Mouse (Mus musculus) megakaryocyte progenitor cell, adult 5-6 weeks (primary cell): ENCODE results near the gene Hoxa3. TPM values are rescaled to one million over a fixed set of nuclear protein-coding genes. Genes with fewer than 3 reads are reported as not detected.

ENCODE experiments used
- ATAC-seq: replicated peaks from 2 replicates; pipeline ENCODE4 v1.8.0; 2016; ENCODE audit warnings: mild to moderate bottlenecking, moderate TSS enrichment, inconsistent platforms; ENCODE audit not compliant: poor library complexity
- total RNA-seq, 2 experiments: library from RNA; stranded (forward) in 1 of 2; stranded (reverse) in 1 of 2; fragments of 157-497, 149-512 nt in 1 of 2; fragments of 200-1000 nt in 1 of 2; gene quantifications; 2 replicates each; pipeline versions ENCODE4 v1.2.3 to v1.2.4; 2015 to 2017

The Hoxa3 gene
- total RNA-seq, 2 experiments from 2014 or later: 0.42 to 2.1 TPM

- 0 out of 2 replicates have a peak, but pooled peaks have one; percentile 5 for ATAC-seq
Observed at GRCm38 (mm10) chr6:52220003-52220864, 7.1 kb upstream of the Hoxa3 start.

- ATAC-seq: no peak
Observed at GRCm38 (mm10) chr6:52219234-52219942, 6.3 kb upstream of the Hoxa3 start.

- no peak for ATAC-seq
Observed at GRCm38 (mm10) chr6:52218643-52219215, 5.6 kb upstream of the Hoxa3 start.

GRCm38 (mm10) chr6:52217895-52218642, 4.9 kb upstream of the Hoxa3 start:
- no peak for ATAC-seq

- ATAC-seq: peak; percentile 25
Observed at GRCm38 (mm10) chr6:52217459-52217768, 4.3 kb upstream of the Hoxa3 start.

GRCm38 (mm10) chr6:52216691-52217458, 3.7 kb upstream of the Hoxa3 start:
- no peak for ATAC-seq

GRCm38 (mm10) chr6:52215771-52216535, 2.8 kb upstream of the Hoxa3 start:
- ATAC-seq: no peak

GRCm38 (mm10) chr6:52215070-52215469, 1.9 kb upstream of the Hoxa3 start:
- no peak for ATAC-seq

GRCm38 (mm10) chr6:52214271-52214670, 1.1 kb upstream of the Hoxa3 start:
- ATAC-seq: no peak

- peak; percentile 24 for ATAC-seq
Observed at GRCm38 (mm10) chr6:52212556-52213118, 499 bp downstream of the Hoxa3 start.

GRCm38 (mm10) chr6:52211961-52212360, 1.2 kb downstream of the Hoxa3 start:
- ATAC-seq: no peak

- peak; percentile 86 for ATAC-seq
Observed at GRCm38 (mm10) chr6:52211170-52211935, 1.8 kb downstream of the Hoxa3 start.

GRCm38 (mm10) chr6:52209685-52210046, 3.5 kb downstream of the Hoxa3 start:
- no peak for ATAC-seq

GRCm38 (mm10) chr6:52208868-52209684, 4.1 kb downstream of the Hoxa3 start:
- no peak for ATAC-seq

GRCm38 (mm10) chr6:52208072-52208867, 4.9 kb downstream of the Hoxa3 start, which contains the start of gene Hoxa6:
Gene Hoxa6, minus strand, starts transcription at chr6:52208722.
- ATAC-seq: no peak

GRCm38 (mm10) chr6:52207684-52207976, 5.5 kb downstream of the Hoxa3 start:
- ATAC-seq: no peak
